Mouse (Mus musculus) bone marrow macrophage, adult 2 months (primary cell): Measurements from ENCODE around the gene Eci2.

Experiments
- CTCF ChIP-seq: IDR thresholded peaks from 2 replicates; pipeline ENCODE4 v1.5.1; 2012; ENCODE audit warnings: low read depth, mild to moderate bottlenecking, low read length, moderate library complexity
- POLR2A ChIP-seq: IDR thresholded peaks from 2 replicates; pipeline ENCODE4 v1.6.1; 2012; ENCODE audit warnings: mild to moderate bottlenecking, low read depth, low read length, borderline replicate concordance

DNA sequence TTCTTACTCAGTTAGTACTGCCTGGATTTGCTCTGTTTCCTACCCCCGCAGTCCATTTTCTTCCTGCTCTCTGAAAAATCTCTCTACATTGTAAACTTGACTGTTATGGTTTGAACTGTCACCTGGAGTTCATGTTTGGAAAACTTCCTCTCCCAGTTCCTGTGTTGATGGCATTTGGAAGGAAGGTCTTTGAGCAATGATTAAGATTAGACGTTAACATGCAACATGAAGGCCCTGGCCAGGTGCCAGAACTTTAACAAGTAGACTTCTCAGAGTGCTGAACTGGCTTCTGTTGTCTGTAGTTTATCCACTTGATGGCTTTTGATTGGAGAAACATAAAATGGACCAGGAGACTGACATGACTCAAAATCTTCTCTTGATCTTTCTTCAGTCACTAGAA lies 31.0 kb downstream of the Eci2 start:
- TF ChIP-seq CTCF (no peak), POLR2A (no peak)
